Mouse (Mus musculus) activated CD4-positive, CD25-positive, alpha-beta regulatory T cell, adult 4 months (primary cell): Measurements from ENCODE around the gene Gm11168. TPM values are rescaled to one million over a fixed set of nuclear protein-coding genes. Genes with fewer than 3 reads are reported as not detected.
"Not testable (repeated sequence)": the region's sequence is repeated elsewhere in the genome, so short reads cannot be mapped to it uniquely, and the experiment has no call there.

ENCODE experiments used
- ATAC-seq: one replicate; pipeline ENCODE4 v1.8.0; 2017
- polyA plus RNA-seq, 2 experiments: library from polyadenylated mRNA; unstranded; fragments of 100-300 nt; shearing (Covaris generic); gene quantifications; one replicate each; pipeline ENCODE4 v1.2.1; 2017

Gm11168 gene
- polyA plus RNA-seq, 2 experiments from 2014 or later: 1.2 TPM; not detected in 1

DNA sequence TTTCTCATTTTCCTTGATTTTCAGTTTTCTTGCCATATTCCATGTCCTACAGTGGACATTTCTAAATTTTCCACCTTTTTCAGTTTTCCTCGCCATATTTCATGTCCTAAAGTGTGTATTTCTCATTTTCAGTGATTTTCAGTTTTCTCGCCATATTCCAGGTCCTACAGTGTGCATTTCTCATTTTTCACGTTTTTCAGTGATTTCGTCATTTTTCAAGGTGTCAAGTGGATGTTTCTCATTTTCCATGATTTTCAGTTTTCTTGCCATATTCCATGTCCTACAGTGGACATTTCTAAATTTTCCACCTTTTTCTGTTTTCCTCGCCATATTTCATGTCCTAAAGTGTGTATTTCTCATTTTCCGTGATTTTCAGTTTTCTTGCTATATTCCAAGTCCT is 22.5 kb downstream of the Gm11168 start:
- ATAC-seq: not testable (repeated sequence)

DNA sequence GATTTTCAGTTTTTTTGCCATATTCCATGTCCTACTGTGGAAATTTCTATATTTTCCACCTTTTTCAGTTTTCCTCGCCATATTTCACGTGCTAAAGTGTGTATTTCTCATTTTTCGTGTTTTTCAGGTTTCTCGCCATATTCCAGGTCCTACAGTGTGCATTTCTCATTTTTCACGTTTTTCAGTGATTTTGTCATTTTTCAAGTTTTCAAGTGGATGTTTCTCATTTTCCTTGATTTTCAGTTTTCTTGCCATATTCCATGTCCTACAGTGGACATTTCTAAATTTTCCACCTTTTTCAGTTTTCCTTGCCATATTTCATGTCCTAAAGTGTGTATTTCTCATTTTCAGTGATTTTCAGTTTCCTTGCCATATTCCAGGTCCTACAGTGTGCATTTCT is 23.0 kb downstream of the Gm11168 start:
- ATAC-seq: not testable (repeated sequence)

DNA sequence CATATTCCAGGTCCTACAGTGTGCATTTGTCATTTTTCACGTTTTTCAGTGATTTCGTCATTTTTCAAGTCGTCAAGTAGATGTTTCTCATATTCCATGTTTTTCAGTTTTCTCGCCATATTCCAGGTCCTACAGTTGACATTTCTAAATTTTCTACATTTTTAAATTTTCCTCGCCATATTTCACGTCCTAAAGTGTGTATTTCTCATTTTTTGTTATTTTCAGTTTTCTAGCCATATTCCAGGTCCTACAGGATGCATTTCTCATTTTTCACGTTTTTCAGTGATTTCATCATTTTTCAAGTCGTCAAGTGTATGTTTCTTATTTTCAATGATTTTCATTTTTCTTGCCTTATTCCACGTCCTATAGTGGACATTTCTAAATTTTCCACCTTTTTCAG is 23.6 kb downstream of the Gm11168 start:
- ATAC-seq: not testable (repeated sequence)

DNA sequence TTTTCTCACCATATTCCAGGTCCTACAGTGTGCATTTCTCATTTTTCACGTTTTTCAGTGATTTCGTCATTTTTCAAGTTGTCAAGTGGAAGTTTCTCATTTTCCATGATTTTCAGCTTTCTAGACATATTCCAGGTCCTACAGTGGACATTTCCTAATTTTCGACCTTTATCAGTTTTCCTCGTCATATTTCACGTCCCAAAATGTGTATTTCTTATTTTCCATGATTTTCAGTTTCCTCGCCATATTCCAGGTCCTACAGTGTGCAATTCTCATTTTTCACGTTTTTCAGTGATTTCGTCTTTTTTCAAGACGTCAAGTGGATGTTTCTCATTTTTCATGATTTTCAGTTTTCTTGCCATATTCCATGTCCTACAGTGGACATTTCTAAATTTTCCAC is 24.1 kb downstream of the Gm11168 start:
- ATAC-seq: not testable (repeated sequence)

- not testable (repeated sequence) for ATAC-seq
Observed at GRCm38 (mm10) chr9:3029276-3030000, 26.3 kb downstream of the Gm11168 start.

- ATAC-seq: not testable (repeated sequence)
Observed at GRCm38 (mm10) chr9:3030677-3031318, 27.7 kb downstream of the Gm11168 start.

DNA sequence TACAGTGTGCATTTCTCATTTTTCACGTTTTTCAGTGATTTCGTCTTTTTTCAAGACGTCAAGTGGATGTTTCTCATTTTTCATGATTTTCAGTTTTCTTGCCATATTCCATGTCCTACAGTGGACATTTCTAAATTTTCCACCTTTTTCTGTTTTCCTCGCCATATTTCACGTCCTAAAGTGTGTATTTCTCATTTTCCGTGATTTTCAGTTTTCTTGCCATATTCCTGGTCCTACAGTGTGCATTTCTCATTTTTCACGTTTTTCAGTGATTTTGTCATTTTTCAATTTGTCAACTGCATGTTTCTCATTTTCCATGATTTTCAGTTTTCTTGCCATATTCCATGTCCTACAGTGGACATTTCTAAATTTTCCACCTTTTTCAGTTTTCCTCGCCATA is 31.2 kb downstream of the Gm11168 start, which contains the start of gene Gm17535:
Gm17535 (plus strand) TSS at position 301 of the 400 bp plus-strand sequence.
- not testable (repeated sequence) for ATAC-seq

DNA sequence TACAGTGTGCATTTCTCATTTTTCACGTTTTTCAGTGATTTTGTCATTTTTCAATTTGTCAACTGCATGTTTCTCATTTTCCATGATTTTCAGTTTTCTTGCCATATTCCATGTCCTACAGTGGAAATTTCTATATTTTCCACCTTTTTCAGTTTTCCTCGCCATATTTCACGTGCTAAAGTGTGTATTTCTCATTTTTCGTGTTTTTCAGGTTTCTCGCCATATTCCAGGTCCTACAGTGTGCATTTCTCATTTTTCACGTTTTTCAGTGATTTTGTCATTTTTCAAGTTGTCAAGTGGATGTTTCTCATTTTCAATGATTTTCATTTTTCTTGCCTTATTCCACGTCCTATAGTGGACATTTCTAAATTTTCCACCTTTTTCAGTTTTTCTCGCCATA is 33.4 kb downstream of the Gm11168 start, which contains the start of gene Gm10715:
Gm10715 (plus strand) TSS at position 301 of the 400 bp plus-strand sequence.
- ATAC-seq: not testable (repeated sequence)

- ATAC-seq: not testable (repeated sequence)
Observed at GRCm38 (mm10) chr9:3038161-3038560, 35.0 kb downstream of the Gm11168 start.

Other genes starting within 250 kb of the Gm11168 start
- under 1 TPM in 1 of 2 experiments, not detected in 1; 0.67 TPM for gene Gm10722, start 2.4 kb upstream of the Gm11168 start, polyA plus RNA-seq
- 1 to 10 TPM in 1 of 2 experiments, not detected in 1; 1.1 TPM for gene Gm10721, start 9.8 kb downstream of the Gm11168 start, polyA plus RNA-seq
- not detected for gene Gm10720, start 12.3 kb downstream of the Gm11168 start, polyA plus RNA-seq
- gene Gm10719, start 14.1 kb downstream of the Gm11168 start, polyA plus RNA-seq: 1 to 10 TPM in 1 of 2 experiments, not detected in 1; 1.1 TPM
- gene Gm10718, start 20.2 kb downstream of the Gm11168 start, polyA plus RNA-seq: not detected
- gene Gm10717, start 22.1 kb downstream of the Gm11168 start, polyA plus RNA-seq: 1 to 10 TPM; 3.1 to 7.4 TPM
- under 1 TPM in 1 of 2 experiments, not detected in 1; 0.65 TPM for gene Gm17535, start 31.3 kb downstream of the Gm11168 start, polyA plus RNA-seq
- under 1 TPM in 1 of 2 experiments, not detected in 1; 0.85 TPM for gene Gm10715, start 33.5 kb downstream of the Gm11168 start, polyA plus RNA-seq